Mouse (Mus musculus) E14TG2a.4 (cell line): Measurements from ENCODE around the gene Clec4g.

Experiments used
- CTCF ChIP-seq: conservative IDR thresholded peaks from 2 replicates; pipeline ENCODE4 v1.5.1; 2014; ENCODE audit warnings: low read length
- NANOG ChIP-seq: IDR thresholded peaks from 2 replicates; pipeline ENCODE4 v1.6.1; 2014; ENCODE audit warnings: borderline replicate concordance, low read length, mixed read lengths
- POU5F1 ChIP-seq: IDR thresholded peaks from 2 replicates; pipeline ENCODE4 v1.6.1; 2014; ENCODE audit warnings: low read length, borderline replicate concordance

- TF ChIP-seq CTCF (no peak), NANOG (no peak), POU5F1 (no peak)
Observed at GRCm38 (mm10) chr8:3682435-3682834, 38.0 kb downstream of the Clec4g start.
